Mouse (Mus musculus): ENCODE measurements around the gene Cyb561. TPM values are rescaled to one million over a fixed set of nuclear protein-coding genes. Genes with fewer than 3 reads are reported as not detected.

The Cyb561 gene
- polyA plus RNA-seq, 1 experiment, result 0.02 TPM

GRCm38 (mm10) chr11:105920836-105921235 is 32.3 kb downstream of the Cyb561 start:
- no peaks in the 10 kb centered on the region for H3K27me3 ChIP-seq (ENCODE audit: control insufficient read depth)

GRCm38 (mm10) chr11:105920098-105920785 is 32.9 kb downstream of the Cyb561 start:
- Histone ChIP-seq H3K27me3 (ENCODE audit: control insufficient read depth) (no peaks in the 10 kb centered on the region), H3K36me3 (ENCODE audit: control insufficient read depth) (peaks cover 5% of the 10 kb centered on the region), H3K4me3 (replicated peaks) (no peak overlapping the region), H3K9me3 (ENCODE audit: control insufficient read depth, low read length) (no peaks in the 10 kb centered on the region), H3K4me1 (ENCODE audit: control insufficient read depth) (peaks cover 35% of the 10 kb centered on the region)
- no peak for TF ChIP-seq GATA1 (IDR thresholded peaks at IDR 0.05; ENCODE audit: low read length)
- no peak for TF ChIP-seq TAL1 (IDR thresholded peaks at IDR 0.05; ENCODE audit: low read length)

More at GRCm38 (mm10) chr11:105920836-105921235, 32.3 kb downstream of the Cyb561 start:
- H3K4me1 ChIP-seq (ENCODE audit: control insufficient read depth), result peaks cover 35% of the 10 kb centered on the region
- no peak overlapping the region for H3K4me3 ChIP-seq (replicated peaks)
- no peaks in the 10 kb centered on the region for H3K9me3 ChIP-seq (ENCODE audit: control insufficient read depth, low read length)
- no peak for TF ChIP-seq TAL1 (IDR thresholded peaks at IDR 0.05; ENCODE audit: low read length)
- peaks cover 5% of the 10 kb centered on the region for H3K36me3 ChIP-seq (ENCODE audit: control insufficient read depth)

GRCm38 (mm10) chr11:105913580-105913979 is 39.6 kb downstream of the Cyb561 start:
- TF ChIP-seq TAL1 (IDR thresholded peaks at IDR 0.05; ENCODE audit: low read length) (no peak), GATA1 (IDR thresholded peaks at IDR 0.05; ENCODE audit: low read length) (no peak)
- Histone ChIP-seq H3K36me3 (ENCODE audit: control insufficient read depth) (no peaks in the 10 kb centered on the region; the same call in 1 of the 2 replicates), H3K4me1 (ENCODE audit: control insufficient read depth) (no peaks in the 10 kb centered on the region), H3K4me3 (replicated peaks) (no peak overlapping the region), H3K9me3 (ENCODE audit: control insufficient read depth, low read length) (no peaks in the 10 kb centered on the region), H3K27me3 (ENCODE audit: control insufficient read depth) (no peaks in the 10 kb centered on the region)

GRCm38 (mm10) chr11:105911592-105912375 is 41.4 kb downstream of the Cyb561 start:
- no peak for TF ChIP-seq TAL1 (IDR thresholded peaks at IDR 0.05; ENCODE audit: low read length)
- no peak for TF ChIP-seq GATA1 (IDR thresholded peaks at IDR 0.05; ENCODE audit: low read length)
- H3K27me3 ChIP-seq (ENCODE audit: control insufficient read depth), result no peaks in the 10 kb centered on the region
- H3K4me1 ChIP-seq (ENCODE audit: control insufficient read depth), result no peaks in the 10 kb centered on the region
- H3K4me3 ChIP-seq (replicated peaks), result no peak overlapping the region
- no peaks in the 10 kb centered on the region for H3K9me3 ChIP-seq (ENCODE audit: control insufficient read depth, low read length)
- no peaks in the 10 kb centered on the region; the same call in 1 of the 2 replicates for H3K36me3 ChIP-seq (ENCODE audit: control insufficient read depth)

- no peaks in the 10 kb centered on the region for H3K27me3 ChIP-seq (ENCODE audit: control insufficient read depth)
- no peaks in the 10 kb centered on the region; the same call in 1 of the 2 replicates for H3K36me3 ChIP-seq (ENCODE audit: control insufficient read depth)
- no peaks in the 10 kb centered on the region for H3K4me1 ChIP-seq (ENCODE audit: control insufficient read depth)
- no peaks in the 10 kb centered on the region for H3K9me3 ChIP-seq (ENCODE audit: control insufficient read depth, low read length)
- no peak overlapping the region for H3K4me3 ChIP-seq (replicated peaks)
- no peak for TF ChIP-seq GATA1 (IDR thresholded peaks at IDR 0.05; ENCODE audit: low read length)
- TF ChIP-seq TAL1 (IDR thresholded peaks at IDR 0.05; ENCODE audit: low read length), result no peak
Measured at GRCm38 (mm10) chr11:105911149-105911548, 42.0 kb downstream of the Cyb561 start.

GRCm38 (mm10) chr11:105909617-105910016 is 43.5 kb downstream of the Cyb561 start:
- Histone ChIP-seq H3K4me1 (ENCODE audit: control insufficient read depth) (no peaks in the 10 kb centered on the region), H3K4me3 (replicated peaks) (no peak overlapping the region), H3K36me3 (ENCODE audit: control insufficient read depth) (no peaks in the 10 kb centered on the region; the same call in 1 of the 2 replicates), H3K27me3 (ENCODE audit: control insufficient read depth) (no peaks in the 10 kb centered on the region), H3K9me3 (ENCODE audit: control insufficient read depth, low read length) (no peaks in the 10 kb centered on the region)
- TF ChIP-seq GATA1 (IDR thresholded peaks at IDR 0.05; ENCODE audit: low read length), result no peak
- no peak for TF ChIP-seq TAL1 (IDR thresholded peaks at IDR 0.05; ENCODE audit: low read length)

- Histone ChIP-seq H3K27me3 (ENCODE audit: control insufficient read depth) (no peaks in the 10 kb centered on the region), H3K4me3 (replicated peaks) (no peak overlapping the region), H3K9me3 (ENCODE audit: control insufficient read depth, low read length) (no peaks in the 10 kb centered on the region), H3K36me3 (ENCODE audit: control insufficient read depth) (no peaks in the 10 kb centered on the region; the same call in 1 of the 2 replicates), H3K4me1 (ENCODE audit: control insufficient read depth) (no peaks in the 10 kb centered on the region)
- TF ChIP-seq GATA1 (IDR thresholded peaks at IDR 0.05; ENCODE audit: low read length) (no peak), TAL1 (IDR thresholded peaks at IDR 0.05; ENCODE audit: low read length) (no peak)
Measured at GRCm38 (mm10) chr11:105908926-105909325, 44.2 kb downstream of the Cyb561 start.

- Histone ChIP-seq H3K27me3 (ENCODE audit: control insufficient read depth) (no peaks in the 10 kb centered on the region), H3K9me3 (ENCODE audit: control insufficient read depth, low read length) (no peaks in the 10 kb centered on the region), H3K4me3 (replicated peaks) (no peak overlapping the region), H3K36me3 (ENCODE audit: control insufficient read depth) (no peaks in the 10 kb centered on the region), H3K4me1 (ENCODE audit: control insufficient read depth) (no peaks in the 10 kb centered on the region)
- no peak for TF ChIP-seq GATA1 (IDR thresholded peaks at IDR 0.05; ENCODE audit: low read length)
- no peak for TF ChIP-seq TAL1 (IDR thresholded peaks at IDR 0.05; ENCODE audit: low read length)
Measured at GRCm38 (mm10) chr11:105907381-105907780, 45.8 kb downstream of the Cyb561 start.

GRCm38 (mm10) chr11:105905529-105906213 is 47.5 kb downstream of the Cyb561 start:
- no peaks in the 10 kb centered on the region for H3K4me1 ChIP-seq (ENCODE audit: control insufficient read depth)
- TF ChIP-seq GATA1 (IDR thresholded peaks at IDR 0.05; ENCODE audit: low read length) (no peak), TAL1 (IDR thresholded peaks at IDR 0.05; ENCODE audit: low read length) (no peak)
- H3K27me3 ChIP-seq (ENCODE audit: control insufficient read depth), result no peaks in the 10 kb centered on the region
- no peaks in the 10 kb centered on the region for H3K9me3 ChIP-seq (ENCODE audit: control insufficient read depth, low read length)
- H3K36me3 ChIP-seq (ENCODE audit: control insufficient read depth), result no peaks in the 10 kb centered on the region
- H3K4me3 ChIP-seq (replicated peaks), result no peak overlapping the region
